ENCODE assay signal across 11 mouse cellular contexts in the genomic region with DNA sequence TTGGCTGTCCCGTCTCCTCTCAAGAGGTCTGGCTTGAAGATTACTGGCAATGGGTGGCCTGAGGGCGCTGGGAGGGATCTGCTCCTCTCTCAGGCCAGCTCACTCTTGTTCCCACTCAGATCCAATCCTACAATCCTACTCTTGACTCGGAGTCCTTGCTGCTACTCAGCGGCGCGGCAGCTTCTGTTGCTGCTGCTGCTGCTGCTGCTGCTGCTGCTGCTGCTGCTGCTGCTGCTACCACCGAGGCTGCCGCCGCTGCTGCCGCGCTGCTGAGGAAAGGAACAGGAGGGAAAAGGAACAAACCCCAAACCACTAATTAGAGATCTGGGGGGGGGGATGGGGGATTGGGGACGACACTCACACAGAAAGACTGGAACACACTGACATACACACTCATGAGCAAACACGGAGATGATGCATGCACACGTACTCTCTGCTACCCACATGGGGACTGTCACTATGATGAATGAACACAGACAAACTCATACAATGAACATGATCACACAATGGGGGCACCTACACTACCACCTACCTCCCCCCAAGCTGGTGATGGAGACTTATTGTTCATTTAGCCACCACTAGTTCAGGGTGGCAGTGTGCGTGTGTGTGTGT. TPM values are rescaled to one million over a fixed set of nuclear protein-coding genes. Genes with fewer than 3 reads are reported as not detected.
DNase-seq lines count a peak whose midpoint lies in the region; ATAC-seq lines count a peak whose summit lies in the region.
"Had no signal": no experiment of that assay in that cellular context is flagged by ENCODE, and none has a peak within 500 bp of the region (broad histone marks: within the 10 kb centered on the region; RNA-seq: fewer than 3 reads in every experiment).

Gene Sp7 (minus strand): TSS at position 450 of the 612 bp plus-strand sequence.

- peak within 1 kb of the TSS; percentile 48; the same call in 1 of the 2 replicates for H3K27ac ChIP-seq in heart, embryonic 10.5 days
- H3K27ac ChIP-seq in hindbrain, embryonic 12.5 days: no peak within 1 kb of the TSS
- no peak within 1 kb of the TSS for H3K27ac ChIP-seq in midbrain, embryonic 13.5 days

- intact Hi-C loops in left cerebral cortex, postnatal 14 days (cut with DNase I): no loop called here
- intact Hi-C loops in left cerebral cortex, postnatal 25 days (cut with DNase I): no loop called here

- peaks cover 47% of the 10 kb centered on the region for H3K4me1 ChIP-seq in heart, embryonic 10.5 days
- peaks cover 33% of the 10 kb centered on the region for H3K4me1 ChIP-seq in hindbrain, embryonic 12.5 days
- peaks cover 26% of the 10 kb centered on the region for H3K4me1 ChIP-seq in midbrain, embryonic 13.5 days (replicated peaks)

- H3K4me3 ChIP-seq in heart, embryonic 10.5 days: peak within 1 kb of the TSS; percentile 49
- peak within 1 kb of the TSS; percentile 30 for H3K4me3 ChIP-seq in hindbrain, embryonic 12.5 days
- H3K4me3 ChIP-seq in midbrain, embryonic 13.5 days (replicated peaks): peak within 1 kb of the TSS; percentile 30

- no peaks in the 10 kb centered on the region for H3K36me3 ChIP-seq in heart, embryonic 10.5 days
- no peaks in the 10 kb centered on the region for H3K36me3 ChIP-seq in hindbrain, embryonic 12.5 days
- H3K36me3 ChIP-seq in midbrain, embryonic 13.5 days: no peaks in the 10 kb centered on the region

- peak; percentile 24; the same call in 1 of the 2 replicates for ATAC-seq in hindbrain, embryonic 12.5 days (ENCODE audit: low FRiP score)
- ATAC-seq in midbrain, embryonic 13.5 days: peak; percentile 21; the same call in 1 of the 2 replicates

- no peaks in the 10 kb centered on the region for H3K9me3 ChIP-seq in heart, embryonic 10.5 days
- no peaks in the 10 kb centered on the region for H3K9me3 ChIP-seq in hindbrain, embryonic 12.5 days (replicated peaks)
- H3K9me3 ChIP-seq in midbrain, embryonic 13.5 days: no peaks in the 10 kb centered on the region

- no peak for DNase-seq in heart, embryonic 10.5 days (ENCODE audit: low spot score)
- DNase-seq in heart, postnatal 4 days: no peak
- peak; percentile 23 for DNase-seq in ZHBTc4 (ENCODE audit: low read depth, low spot score)
- no peak for DNase-seq in left cerebral cortex, postnatal 14 days (ENCODE audit: low spot score in 2 of 2)
- DNase-seq in left cerebral cortex, postnatal 25 days (ENCODE audit: low spot score in 2 of 2): no peak
- no peak for DNase-seq in kidney, postnatal 25 days
- DNase-seq: adrenal gland, postnatal 36 days; B cell, adult 2 months had no signal

- peaks cover 45% of the 10 kb centered on the region for H3K27me3 ChIP-seq in heart, embryonic 10.5 days (ENCODE audit: insufficient read depth, poor library complexity, severe bottlenecking)
- peaks cover 54% of the 10 kb centered on the region for H3K27me3 ChIP-seq in hindbrain, embryonic 12.5 days
- peaks cover 65% of the 10 kb centered on the region for H3K27me3 ChIP-seq in midbrain, embryonic 13.5 days

- H3K9ac ChIP-seq in hindbrain, embryonic 12.5 days: peak within 1 kb of the TSS; percentile 54
- peak within 1 kb of the TSS; percentile 52 for H3K9ac ChIP-seq in midbrain, embryonic 13.5 days (replicated peaks)

- 6% methylated on average over 15 of the region's 15 CpGs for WGBS in heart, embryonic 10.5 days
- WGBS in hindbrain, embryonic 12.5 days: 9% methylated on average over 13 of the region's 15 CpGs
- 6% methylated on average over 15 of the region's 15 CpGs for WGBS in midbrain, embryonic 13.5 days

- peak within 1 kb of the TSS; percentile 51 for H3K4me2 ChIP-seq in hindbrain, embryonic 12.5 days (replicated peaks)
- peak within 1 kb of the TSS; percentile 54 for H3K4me2 ChIP-seq in midbrain, embryonic 13.5 days (replicated peaks)

RNA-seq across cellular contexts. Expression of gene Sp7, which starts in this region (rescaled TPM):
- 0.37 and 1.5 TPM in 2 replicates for polyA plus RNA-seq in heart, embryonic 10.5 days (2016; fragmentation: Nextera tagmentation; extraction: Ambion mirVana)
- total RNA-seq in heart, postnatal 4 days (2021): not detected
- polyA plus RNA-seq in hindbrain, embryonic 12.5 days (2016; fragmentation: Nextera tagmentation; extraction: Ambion mirVana): 1.9 and 2.1 TPM in 2 replicates
- polyA plus RNA-seq in midbrain, embryonic 13.5 days (2015; fragmentation: Nextera tagmentation; extraction: Ambion mirVana): 0.14 and 0.28 TPM in 2 replicates
- total RNA-seq in left cerebral cortex, postnatal 14 days (2021): under 1 TPM; 0.26 to 0.53 TPM
- total RNA-seq in left cerebral cortex, postnatal 25 days (2021): under 1 TPM; 0.41 to 0.66 TPM
- total RNA-seq: hematopoietic stem cell, adult 5-6 weeks had no signal

Comparison
In these comparisons a context has a peak if more than half of its experiments do, and no peak if none do; other contexts are left out.
1. Peak in ATAC-seq, H3K4me3 ChIP-seq, H3K9ac ChIP-seq and H3K4me2 ChIP-seq in midbrain, embryonic 13.5 days; RNA of the gene not detected or under 1 TPM.